Mouse (Mus musculus) myocyte (in vitro differentiated cells): Measurements from ENCODE around the gene Cdiptos.

Source experiments
- MAX ChIP-seq: IDR thresholded peaks from one replicate; pipeline ENCODE4 v1.6.1; 2011; ENCODE audit warnings: low read depth, mild to moderate bottlenecking, control low read depth
- POLR2A ChIP-seq: IDR thresholded peaks from one replicate; pipeline ENCODE4 v1.6.1; 2011; ENCODE audit warnings: low read depth, mild to moderate bottlenecking, control low read depth, moderate library complexity; ENCODE audit not compliant: insufficient read length
- POLR2AphosphoS2 ChIP-seq: IDR thresholded peaks from one replicate; pipeline ENCODE4 v1.6.1; 2011; ENCODE audit warnings: low read depth, control low read depth; ENCODE audit not compliant: insufficient read length
- REST ChIP-seq: IDR thresholded peaks from one replicate; pipeline ENCODE4 v1.6.1; 2011; ENCODE audit warnings: mild to moderate bottlenecking, control low read depth, moderate library complexity; ENCODE audit not compliant: insufficient read depth, insufficient read length

GRCm38 (mm10) chr7:127019306-127019960, 43.5 kb upstream of the Cdiptos start:
- TF ChIP-seq POLR2AphosphoS2: no peak
- no peak for TF ChIP-seq MAX
- TF ChIP-seq REST: no peak
- TF ChIP-seq POLR2A: no peak
